Mouse (Mus musculus): ENCODE measurements around the gene Trub1. TPM values are rescaled to one million over a fixed set of nuclear protein-coding genes. Genes with fewer than 3 reads are reported as not detected.

Gene Trub1
- polyA plus RNA-seq, 1 experiment: 4.7 TPM

GRCm38 (mm10) chr19:57428641-57429040 lies 24.1 kb upstream of the Trub1 start:
- Histone ChIP-seq H3K79me2 (ENCODE audit: control insufficient read depth, insufficient read depth) (no peaks in the 10 kb centered on the region), H3K4me2 (ENCODE audit: low read depth) (no peak overlapping the region)

GRCm38 (mm10) chr19:57429926-57430325 lies 22.8 kb upstream of the Trub1 start:
- Histone ChIP-seq H3K27me3 (ENCODE audit: control insufficient read depth, insufficient read depth, insufficient read length) (peaks cover 6% of the 10 kb centered on the region), H3K36me3 (ENCODE audit: control insufficient read depth, insufficient read depth) (no peaks in the 10 kb centered on the region), H3ac (ENCODE audit: control insufficient read depth, insufficient read length) (no peak overlapping the region), H3K4me2 (ENCODE audit: low read depth) (no peak overlapping the region), H3K4me3 (no peak overlapping the region), H3K79me2 (ENCODE audit: control insufficient read depth, insufficient read depth) (no peaks in the 10 kb centered on the region)
- TF ChIP-seq MAX (IDR thresholded peaks at IDR 0.05; ENCODE audit: low read depth) (no peak), POLR2AphosphoS2 (IDR thresholded peaks at IDR 0.05; ENCODE audit: insufficient read length, low read depth) (no peak), TCF3 (IDR thresholded peaks at IDR 0.05; ENCODE audit: insufficient read length, low read depth) (no peak), USF1 (IDR thresholded peaks at IDR 0.05; ENCODE audit: low read depth) (no peak), POLR2A (IDR thresholded peaks at IDR 0.05; ENCODE audit: insufficient read length, low read depth) (no peak), E2F4 (IDR thresholded peaks at IDR 0.05; ENCODE audit: insufficient read depth) (no peak), MYOG (IDR thresholded peaks at IDR 0.05; ENCODE audit: control insufficient read depth in 1 of 3, insufficient read depth in 1 of 3, insufficient read length in 2 of 3, low read depth in 2 of 3) (no peak), MYOD1 (IDR thresholded peaks at IDR 0.05; ENCODE audit: control insufficient read depth in 1 of 3, insufficient read length in 2 of 3, low read depth in 2 of 3) (no peak), CEBPB (IDR thresholded peaks at IDR 0.05; ENCODE audit: insufficient read depth, poor library complexity, severe bottlenecking) (no peak), REST (IDR thresholded peaks at IDR 0.05; ENCODE audit: insufficient read depth, insufficient read length) (no peak)

More at GRCm38 (mm10) chr19:57428641-57429040, 24.1 kb upstream of the Trub1 start:
- no peak for TF ChIP-seq USF1 (IDR thresholded peaks at IDR 0.05; ENCODE audit: low read depth)
- no peak for TF ChIP-seq MAX (IDR thresholded peaks at IDR 0.05; ENCODE audit: low read depth)
- TF ChIP-seq TCF12 (IDR thresholded peaks at IDR 0.05; ENCODE audit: insufficient read depth, poor library complexity, severe bottlenecking): no peak
- TF ChIP-seq E2F4 (IDR thresholded peaks at IDR 0.05; ENCODE audit: insufficient read depth): no peak
- no peak for TF ChIP-seq SRF (IDR thresholded peaks at IDR 0.05; ENCODE audit: control insufficient read depth, insufficient read length, low read depth)
- no peak for TF ChIP-seq REST (IDR thresholded peaks at IDR 0.05; ENCODE audit: insufficient read depth, insufficient read length)
- TF ChIP-seq CEBPB (IDR thresholded peaks at IDR 0.05; ENCODE audit: insufficient read depth, poor library complexity, severe bottlenecking): no peak
- TF ChIP-seq MYOD1 (IDR thresholded peaks at IDR 0.05; ENCODE audit: control insufficient read depth in 1 of 3, insufficient read length in 2 of 3, low read depth in 2 of 3): no peak
- no peak for TF ChIP-seq TCF3 (IDR thresholded peaks at IDR 0.05; ENCODE audit: insufficient read length, low read depth)
- no peak for TF ChIP-seq POLR2AphosphoS2 (IDR thresholded peaks at IDR 0.05; ENCODE audit: insufficient read length, low read depth)
- no peak for TF ChIP-seq POLR2A (IDR thresholded peaks at IDR 0.05; ENCODE audit: insufficient read length, low read depth)
- TF ChIP-seq MYOG (IDR thresholded peaks at IDR 0.05; ENCODE audit: control insufficient read depth in 1 of 3, insufficient read depth in 1 of 3, insufficient read length in 2 of 3, low read depth in 2 of 3): no peak
- Histone ChIP-seq H3K27me3 (ENCODE audit: control insufficient read depth, insufficient read depth, insufficient read length) (peaks cover 6% of the 10 kb centered on the region), H3K36me3 (ENCODE audit: control insufficient read depth, insufficient read depth) (no peaks in the 10 kb centered on the region), H3K4me3 (no peak overlapping the region), H3ac (ENCODE audit: control insufficient read depth, insufficient read length) (no peak overlapping the region)

GRCm38 (mm10) chr19:57431476-57431875 lies 21.2 kb upstream of the Trub1 start:
- TF ChIP-seq POLR2A (IDR thresholded peaks at IDR 0.05; ENCODE audit: insufficient read length, low read depth) (no peak), TCF3 (IDR thresholded peaks at IDR 0.05; ENCODE audit: insufficient read length, low read depth) (no peak), SRF (IDR thresholded peaks at IDR 0.05; ENCODE audit: control insufficient read depth, insufficient read length, low read depth) (no peak), MYOD1 (IDR thresholded peaks at IDR 0.05; ENCODE audit: control insufficient read depth in 1 of 3, insufficient read length in 2 of 3, low read depth in 2 of 3) (no peak), CEBPB (IDR thresholded peaks at IDR 0.05; ENCODE audit: insufficient read depth, poor library complexity, severe bottlenecking) (no peak), TCF12 (IDR thresholded peaks at IDR 0.05; ENCODE audit: insufficient read depth, poor library complexity, severe bottlenecking) (no peak), USF1 (IDR thresholded peaks at IDR 0.05; ENCODE audit: low read depth) (no peak), MYOG (IDR thresholded peaks at IDR 0.05; ENCODE audit: control insufficient read depth in 1 of 3, insufficient read depth in 1 of 3, insufficient read length in 2 of 3, low read depth in 2 of 3) (no peak)
- no peak overlapping the region for H3K4me3 ChIP-seq

GRCm38 (mm10) chr19:57434024-57434423 lies 18.7 kb upstream of the Trub1 start:
- no peak for TF ChIP-seq REST (IDR thresholded peaks at IDR 0.05; ENCODE audit: insufficient read depth, insufficient read length)
- TF ChIP-seq TCF3 (IDR thresholded peaks at IDR 0.05; ENCODE audit: insufficient read length, low read depth): no peak
- TF ChIP-seq SRF (IDR thresholded peaks at IDR 0.05; ENCODE audit: control insufficient read depth, insufficient read length, low read depth): no peak
- no peak for TF ChIP-seq POLR2A (IDR thresholded peaks at IDR 0.05; ENCODE audit: insufficient read length, low read depth)
- TF ChIP-seq POLR2AphosphoS2 (IDR thresholded peaks at IDR 0.05; ENCODE audit: insufficient read length, low read depth): no peak
- no peak for TF ChIP-seq MYOG (IDR thresholded peaks at IDR 0.05; ENCODE audit: control insufficient read depth in 1 of 3, insufficient read depth in 1 of 3, insufficient read length in 2 of 3, low read depth in 2 of 3)
- no peak for TF ChIP-seq MYOD1 (IDR thresholded peaks at IDR 0.05; ENCODE audit: control insufficient read depth in 1 of 3, insufficient read length in 2 of 3, low read depth in 2 of 3)
- no peak for TF ChIP-seq USF1 (IDR thresholded peaks at IDR 0.05; ENCODE audit: low read depth)
- TF ChIP-seq TCF12 (IDR thresholded peaks at IDR 0.05; ENCODE audit: insufficient read depth, poor library complexity, severe bottlenecking): no peak
- no peak for TF ChIP-seq MAX (IDR thresholded peaks at IDR 0.05; ENCODE audit: low read depth)
- H3K27me3 ChIP-seq (ENCODE audit: control insufficient read depth, insufficient read depth, insufficient read length): peaks cover 6% of the 10 kb centered on the region
- no peaks in the 10 kb centered on the region for H3K79me2 ChIP-seq (ENCODE audit: control insufficient read depth, insufficient read depth)

More at GRCm38 (mm10) chr19:57431476-57431875, 21.2 kb upstream of the Trub1 start:
- Histone ChIP-seq H3K27me3 (ENCODE audit: control insufficient read depth, insufficient read depth, insufficient read length) (peaks cover 6% of the 10 kb centered on the region), H3ac (ENCODE audit: control insufficient read depth, insufficient read length) (no peak overlapping the region), H3K79me2 (ENCODE audit: control insufficient read depth, insufficient read depth) (no peaks in the 10 kb centered on the region), H3K4me2 (ENCODE audit: low read depth) (no peak overlapping the region), H3K36me3 (ENCODE audit: control insufficient read depth, insufficient read depth) (no peaks in the 10 kb centered on the region)

More at GRCm38 (mm10) chr19:57434024-57434423, 18.7 kb upstream of the Trub1 start:
- Histone ChIP-seq H3K4me3 (no peak overlapping the region), H3K4me2 (ENCODE audit: low read depth) (no peak overlapping the region), H3K36me3 (ENCODE audit: control insufficient read depth, insufficient read depth) (no peaks in the 10 kb centered on the region), H3ac (ENCODE audit: control insufficient read depth, insufficient read length) (no peak overlapping the region)
